9 mouse cellular contexts compared by ENCODE assay signal in genomic region chr16:87712986-87713693, GRCm38 (mm10). TPM values are rescaled to one million over a fixed set of nuclear protein-coding genes. Genes with fewer than 3 reads are reported as not detected.
DNase-seq lines count a peak whose midpoint lies in the region; ATAC-seq lines count a peak whose summit lies in the region.
"Had no signal": no experiment of that assay in that cellular context is flagged by ENCODE, and none has a peak within 500 bp of the region (broad histone marks: within the 10 kb centered on the region; RNA-seq: fewer than 3 reads in every experiment).

No protein-coding gene starts in this region.

- H3K27me3 ChIP-seq in heart, embryonic 11.5 days (ENCODE audit: control insufficient read depth, insufficient read depth, low read length) = no peaks in the 10 kb centered on the region
- H3K27me3 ChIP-seq in liver, embryonic 12.5 days (replicated peaks) = no peaks in the 10 kb centered on the region
- H3K27me3 ChIP-seq in forebrain, embryonic 11.5 days (ENCODE audit: control insufficient read depth, insufficient read depth, low read length) = no peaks in the 10 kb centered on the region
- H3K27me3 ChIP-seq: neural tube, embryonic 13.5 days had no signal

- peaks cover 44% of the 10 kb centered on the region for H3K4me1 ChIP-seq in heart, embryonic 11.5 days (ENCODE audit: control insufficient read depth, insufficient read depth, low read length)
- H3K4me1 ChIP-seq in liver, embryonic 12.5 days = peaks cover 95% of the 10 kb centered on the region
- H3K4me1 ChIP-seq in forebrain, embryonic 11.5 days (replicated peaks; ENCODE audit: control insufficient read depth, insufficient read depth, low read length) = peaks cover 3% of the 10 kb centered on the region; the same call in 1 of the 2 replicates

- no peaks in the 10 kb centered on the region for H3K9me3 ChIP-seq in heart, embryonic 11.5 days (replicated peaks; ENCODE audit: control insufficient read depth, low read length)
- no peaks in the 10 kb centered on the region for H3K9me3 ChIP-seq in liver, embryonic 12.5 days (replicated peaks)
- H3K9me3 ChIP-seq in forebrain, embryonic 11.5 days (ENCODE audit: control insufficient read depth, low read length) = no peaks in the 10 kb centered on the region
- H3K9me3 ChIP-seq: neural tube, embryonic 13.5 days had no signal

- H3K36me3 ChIP-seq in heart, embryonic 11.5 days (ENCODE audit: control insufficient read depth, insufficient read depth, low read length) = no peaks in the 10 kb centered on the region
- H3K36me3 ChIP-seq in liver, embryonic 12.5 days = peaks cover 29% of the 10 kb centered on the region
- no peaks in the 10 kb centered on the region for H3K36me3 ChIP-seq in forebrain, embryonic 11.5 days (ENCODE audit: control insufficient read depth, insufficient read depth, low read length)

- peak; percentile 82 for ATAC-seq in heart, embryonic 11.5 days (replicated peaks; ENCODE audit: insufficient number of reproducible peaks, low FRiP score, low TSS enrichment)
- peak; percentile 98 for ATAC-seq in liver, embryonic 12.5 days
- ATAC-seq in forebrain, embryonic 11.5 days (replicated peaks; ENCODE audit: low FRiP score) = no peak; the same call in 1 of the 2 replicates

- 55% methylated on average over 18 of the region's 18 CpGs for WGBS in heart, embryonic 11.5 days (ENCODE audit: insufficient replicate concordance)
- 34% methylated on average over 18 of the region's 18 CpGs for WGBS in liver, embryonic 12.5 days (ENCODE audit: insufficient replicate concordance)
- 85% methylated on average over 18 of the region's 18 CpGs for WGBS in forebrain, embryonic 11.5 days

- H3K4me3 ChIP-seq in heart, embryonic 11.5 days (ENCODE audit: low read depth, low read length) = no peak overlapping the region
- H3K4me3 ChIP-seq in liver, embryonic 12.5 days = peak overlapping the region; percentile 49
- H3K4me3 ChIP-seq in forebrain, embryonic 11.5 days (ENCODE audit: low read depth, low read length) = no peak overlapping the region
- H3K4me3 ChIP-seq: neural tube, embryonic 13.5 days had no signal

- H3K9ac ChIP-seq in heart, embryonic 11.5 days (ENCODE audit: low read depth, low read length) = peak overlapping the region; percentile 44
- peak overlapping the region; percentile 66 for H3K9ac ChIP-seq in liver, embryonic 12.5 days
- no peak overlapping the region for H3K9ac ChIP-seq in forebrain, embryonic 11.5 days (ENCODE audit: low read length)
- H3K9ac ChIP-seq: neural tube, embryonic 13.5 days had no signal

- peak overlapping the region; percentile 31; the same call in 1 of the 2 replicates for H3K27ac ChIP-seq in heart, embryonic 11.5 days (ENCODE audit: low read depth, low read length)
- peak overlapping the region; percentile 96 for H3K27ac ChIP-seq in liver, embryonic 12.5 days
- no peak overlapping the region for H3K27ac ChIP-seq in forebrain, embryonic 11.5 days (ENCODE audit: low read depth, low read length)
- H3K27ac ChIP-seq: neural tube, embryonic 13.5 days had no signal

- peak overlapping the region; percentile 41 for H3K4me2 ChIP-seq in heart, embryonic 11.5 days
- H3K4me2 ChIP-seq in liver, embryonic 12.5 days = peak overlapping the region; percentile 75
- H3K4me2 ChIP-seq in forebrain, embryonic 11.5 days (ENCODE audit: low read depth, low read length, severe bottlenecking) = no peak overlapping the region
- H3K4me2 ChIP-seq: neural tube, embryonic 13.5 days had no signal

- DNase-seq in spleen, adult 12 weeks (ENCODE audit: low spot score) = peak; percentile 63
- DNase-seq in spleen, adult 18-20 months = no peak
- peak; percentile 64 to 75 for DNase-seq in spleen, postnatal 4 days (ENCODE audit: low spot score in 2 of 2)
- no peak for DNase-seq in forebrain, embryonic 11.5 days (ENCODE audit: low spot score)
- DNase-seq in right cerebral cortex, postnatal 10 days (ENCODE audit: low spot score in 2 of 2) = no peak
- DNase-seq in retina, postnatal 1 day = no peak

RNA-seq across cellular contexts. Expression of gene Bach1, which starts 14.4 kb away (rescaled TPM):
- polyA plus RNA-seq in heart, embryonic 11.5 days (2014; fragmentation: Nextera tagmentation; extraction: Ambion mirVana) = 11.2 and 13.1 TPM in 2 replicates
- polyA plus RNA-seq in liver, embryonic 12.5 days (2016; fragmentation: Nextera tagmentation; extraction: Ambion mirVana) = 8.8 and 10.6 TPM in 2 replicates
- polyA plus RNA-seq in forebrain, embryonic 11.5 days (2014; fragmentation: Nextera tagmentation; extraction: Ambion mirVana) = 18.5 and 18.9 TPM in 2 replicates

Comparison
In these comparisons a context has a peak if more than half of its experiments do, and no peak if none do; other contexts are left out.
1. DNase-seq: peak in spleen, adult 12 weeks (single experiment) and spleen, postnatal 4 days (2 of 2); none in spleen, adult 18-20 months (0 of 2), forebrain, embryonic 11.5 days (single experiment), right cerebral cortex, postnatal 10 days (0 of 2) and retina, postnatal 1 day (single experiment).